Mouse (Mus musculus): ENCODE data around the gene Pitx2. TPM values are rescaled to one million over a fixed set of nuclear protein-coding genes. Genes with fewer than 3 reads are reported as not detected.

Gene Pitx2
- polyA plus RNA-seq, 1 experiment from 2014 or later = 59.2 TPM

- Histone ChIP-seq H3K27me3 (peaks cover 94% of the 10 kb centered on the region), H3K4me3 (replicated peaks) (no peak overlapping the region), H3K4me1 (replicated peaks) (peaks cover 14% of the 10 kb centered on the region; the same call in 1 of the 2 replicates), H3K4me2 (replicated peaks) (no peak overlapping the region), H3K27ac (no peak overlapping the region), H3K36me3 (no peaks in the 10 kb centered on the region), H3K9me3 (no peaks in the 10 kb centered on the region), H3K9ac (replicated peaks) (no peak overlapping the region)
- 2% methylated on average over 27 of the region's 27 CpGs for WGBS
- no peak for ATAC-seq
Measured at GRCm38 (mm10) chr3:129221380-129222260, 21.9 kb downstream of the Pitx2 start.

- Histone ChIP-seq H3K4me1 (replicated peaks) (peaks cover 14% of the 10 kb centered on the region; the same call in 1 of the 2 replicates), H3K36me3 (no peaks in the 10 kb centered on the region), H3K4me2 (replicated peaks) (no peak overlapping the region), H3K4me3 (replicated peaks) (no peak overlapping the region), H3K27ac (no peak overlapping the region), H3K9me3 (no peaks in the 10 kb centered on the region), H3K27me3 (peaks cover 94% of the 10 kb centered on the region), H3K9ac (replicated peaks) (no peak overlapping the region)
- ATAC-seq = no peak
- WGBS = under 1% methylated on average over 21 of the region's 21 CpGs
Measured at GRCm38 (mm10) chr3:129222448-129223290, 23.0 kb downstream of the Pitx2 start.

DNA sequence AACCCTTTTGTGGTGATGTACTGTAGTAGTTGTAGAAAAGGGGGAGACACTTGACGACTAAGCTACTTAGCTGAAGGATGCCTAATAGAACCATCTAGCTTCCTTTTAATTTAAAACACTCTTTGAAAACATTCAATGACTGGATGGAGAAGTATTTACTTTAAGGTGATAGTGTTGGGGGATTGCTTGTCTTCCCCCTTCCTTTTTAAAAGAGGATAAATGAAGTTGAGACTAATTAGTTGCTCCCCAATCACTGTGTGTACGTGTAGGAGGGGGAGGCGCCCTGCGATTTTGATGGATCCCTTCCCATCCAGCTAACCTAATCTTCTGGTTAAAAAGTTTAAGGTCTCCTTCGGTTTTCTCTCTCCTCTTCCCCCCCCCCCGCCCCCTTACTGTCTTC lies 23.7 kb downstream of the Pitx2 start:
- Histone ChIP-seq H3K4me3 (replicated peaks) (no peak overlapping the region), H3K27me3 (peaks cover 94% of the 10 kb centered on the region), H3K9me3 (no peaks in the 10 kb centered on the region), H3K4me1 (replicated peaks) (peaks cover 13% of the 10 kb centered on the region; the same call in 1 of the 2 replicates), H3K36me3 (no peaks in the 10 kb centered on the region), H3K9ac (replicated peaks) (no peak overlapping the region), H3K27ac (no peak overlapping the region), H3K4me2 (replicated peaks) (no peak overlapping the region)
- ATAC-seq = no peak
- WGBS = 4% methylated on average over 5 of the region's 6 CpGs

- Histone ChIP-seq H3K4me1 (replicated peaks) (peaks cover 10% of the 10 kb centered on the region; the same call in 1 of the 2 replicates), H3K4me3 (replicated peaks) (peak overlapping the region; percentile 6; the same call in 1 of the 2 replicates), H3K9me3 (no peaks in the 10 kb centered on the region), H3K36me3 (no peaks in the 10 kb centered on the region), H3K27me3 (peaks cover 94% of the 10 kb centered on the region), H3K4me2 (replicated peaks) (peak overlapping the region; percentile 19), H3K27ac (no peak overlapping the region), H3K9ac (replicated peaks) (no peak overlapping the region)
- under 1% methylated on average over 26 of the region's 26 CpGs for WGBS
- no peak for ATAC-seq
Measured at GRCm38 (mm10) chr3:129223964-129224805, 24.5 kb downstream of the Pitx2 start.

DNA sequence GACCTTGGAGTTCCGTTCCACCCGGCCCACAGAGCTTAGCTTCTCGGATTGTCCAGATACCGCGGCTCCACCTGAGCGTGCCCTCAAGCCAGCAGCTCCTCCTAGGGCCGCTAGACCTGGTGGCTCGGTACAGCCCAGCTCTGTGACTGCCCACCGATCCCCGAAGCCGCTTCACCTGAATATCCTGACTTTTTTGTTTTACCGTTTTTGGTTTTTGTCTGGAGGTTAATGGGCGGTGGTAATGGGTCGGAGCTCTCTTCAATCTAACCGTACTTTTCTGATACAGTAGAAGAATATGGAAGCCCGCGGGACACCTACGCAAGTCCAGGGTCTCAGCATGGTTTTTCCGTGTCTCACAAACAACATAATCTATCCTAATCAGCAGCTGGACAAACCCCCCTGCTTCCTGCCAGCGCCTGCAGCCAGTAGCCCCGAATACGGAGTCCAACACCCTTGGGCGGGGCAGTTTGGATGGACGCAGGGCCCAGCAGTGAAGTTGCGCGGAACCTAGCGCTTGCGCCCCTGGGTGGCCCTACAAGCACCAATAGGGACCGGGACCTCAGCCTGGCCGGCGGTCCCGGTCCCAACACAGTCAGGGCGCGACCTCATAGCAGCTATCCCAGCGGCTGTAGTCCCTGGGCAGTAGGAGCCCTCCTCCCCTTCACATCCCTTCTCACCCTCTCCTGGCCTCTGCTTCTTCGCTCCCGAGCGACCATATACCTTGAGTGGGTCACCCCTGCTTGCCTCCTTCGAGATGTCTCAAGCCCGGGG lies 25.3 kb downstream of the Pitx2 start:
- ATAC-seq = no peak; the same call in 1 of the 2 replicates
- Histone ChIP-seq H3K4me1 (replicated peaks) (peaks cover 10% of the 10 kb centered on the region; the same call in 1 of the 2 replicates), H3K9ac (replicated peaks) (no peak overlapping the region), H3K9me3 (no peaks in the 10 kb centered on the region), H3K36me3 (no peaks in the 10 kb centered on the region), H3K27me3 (peaks cover 87% of the 10 kb centered on the region), H3K4me3 (replicated peaks) (peak overlapping the region; percentile 6; the same call in 1 of the 2 replicates), H3K4me2 (replicated peaks) (peak overlapping the region; percentile 21), H3K27ac (no peak overlapping the region)
- under 1% methylated on average over 40 of the region's 40 CpGs for WGBS

GRCm38 (mm10) chr3:129225577-129226289 lies 26.1 kb downstream of the Pitx2 start:
- 2% methylated on average over 13 of the region's 13 CpGs for WGBS
- Histone ChIP-seq H3K4me3 (replicated peaks) (no peak overlapping the region), H3K27ac (no peak overlapping the region), H3K4me1 (replicated peaks) (peaks cover 10% of the 10 kb centered on the region; the same call in 1 of the 2 replicates), H3K4me2 (replicated peaks) (no peak overlapping the region), H3K27me3 (peaks cover 81% of the 10 kb centered on the region), H3K36me3 (no peaks in the 10 kb centered on the region), H3K9ac (replicated peaks) (no peak overlapping the region), H3K9me3 (no peaks in the 10 kb centered on the region)
- ATAC-seq = peak; percentile 62; the same call in 1 of the 2 replicates

DNA sequence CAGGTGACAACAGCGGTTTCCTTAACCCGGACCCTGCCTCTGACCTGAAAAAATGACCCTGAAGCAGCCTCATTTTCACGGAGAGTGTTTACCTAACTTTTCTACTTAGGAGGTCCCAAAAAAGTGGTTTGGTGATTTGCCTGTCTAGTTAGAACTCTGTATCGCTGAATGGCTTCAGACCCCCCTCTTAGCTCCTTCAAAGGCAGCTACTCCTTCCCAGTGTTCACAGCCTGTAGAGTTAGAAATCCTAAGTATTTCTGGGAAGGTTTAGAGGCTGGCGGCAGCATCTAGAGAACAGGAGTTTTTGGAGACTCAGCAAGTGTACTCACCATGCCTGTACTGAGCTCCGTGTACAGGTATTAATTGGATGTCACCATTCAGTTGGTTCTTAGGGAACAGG lies 27.0 kb downstream of the Pitx2 start:
- H3K9ac ChIP-seq (replicated peaks) = no peak overlapping the region
- WGBS = 2% methylated on average over 6 of the region's 6 CpGs
- peaks cover 72% of the 10 kb centered on the region for H3K27me3 ChIP-seq
- no peak overlapping the region for H3K27ac ChIP-seq
- ATAC-seq = no peak
- no peak overlapping the region for H3K4me2 ChIP-seq (replicated peaks)
- H3K36me3 ChIP-seq = no peaks in the 10 kb centered on the region
- no peak overlapping the region for H3K4me3 ChIP-seq (replicated peaks)
- H3K4me1 ChIP-seq (replicated peaks) = peaks cover 10% of the 10 kb centered on the region; the same call in 1 of the 2 replicates
- no peaks in the 10 kb centered on the region for H3K9me3 ChIP-seq

DNA sequence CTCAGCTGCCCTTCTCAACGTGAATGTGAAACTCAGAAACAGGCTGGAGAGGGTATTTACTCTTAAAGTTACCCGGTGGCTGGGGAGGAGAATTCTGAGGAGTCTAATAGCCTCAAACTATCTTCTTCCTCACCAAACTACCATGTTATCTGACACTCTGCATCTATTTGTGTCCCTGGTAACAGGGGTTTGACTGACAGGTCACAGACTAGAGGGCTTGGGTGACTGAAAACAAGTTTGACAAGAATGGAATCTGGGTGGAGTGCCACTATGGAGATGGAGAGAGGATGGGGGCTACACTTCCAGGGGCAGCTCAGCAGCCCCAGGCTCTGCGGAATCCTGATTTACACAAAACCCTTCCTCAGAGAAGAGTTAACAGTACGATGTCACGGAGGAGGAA lies 27.7 kb downstream of the Pitx2 start:
- no peak overlapping the region for H3K4me3 ChIP-seq (replicated peaks)
- H3K9ac ChIP-seq (replicated peaks) = no peak overlapping the region
- H3K9me3 ChIP-seq = no peaks in the 10 kb centered on the region
- 4% methylated on average over 5 of the region's 5 CpGs for WGBS
- no peaks in the 10 kb centered on the region for H3K36me3 ChIP-seq
- H3K4me1 ChIP-seq (replicated peaks) = peaks cover 10% of the 10 kb centered on the region; the same call in 1 of the 2 replicates
- peaks cover 70% of the 10 kb centered on the region for H3K27me3 ChIP-seq
- H3K27ac ChIP-seq = no peak overlapping the region
- no peak overlapping the region for H3K4me2 ChIP-seq (replicated peaks)
- no peak for ATAC-seq

GRCm38 (mm10) chr3:129238010-129238409 lies 38.3 kb downstream of the Pitx2 start:
- Histone ChIP-seq H3K4me3 (replicated peaks) (no peak overlapping the region), H3K27ac (no peak overlapping the region), H3K4me1 (replicated peaks) (no peaks in the 10 kb centered on the region), H3K36me3 (no peaks in the 10 kb centered on the region), H3K27me3 (no peaks in the 10 kb centered on the region), H3K4me2 (replicated peaks) (no peak overlapping the region), H3K9ac (replicated peaks) (no peak overlapping the region), H3K9me3 (no peaks in the 10 kb centered on the region)
- 90% methylated on average over 1 of the region's 1 CpGs for WGBS
- ATAC-seq = no peak

DNA sequence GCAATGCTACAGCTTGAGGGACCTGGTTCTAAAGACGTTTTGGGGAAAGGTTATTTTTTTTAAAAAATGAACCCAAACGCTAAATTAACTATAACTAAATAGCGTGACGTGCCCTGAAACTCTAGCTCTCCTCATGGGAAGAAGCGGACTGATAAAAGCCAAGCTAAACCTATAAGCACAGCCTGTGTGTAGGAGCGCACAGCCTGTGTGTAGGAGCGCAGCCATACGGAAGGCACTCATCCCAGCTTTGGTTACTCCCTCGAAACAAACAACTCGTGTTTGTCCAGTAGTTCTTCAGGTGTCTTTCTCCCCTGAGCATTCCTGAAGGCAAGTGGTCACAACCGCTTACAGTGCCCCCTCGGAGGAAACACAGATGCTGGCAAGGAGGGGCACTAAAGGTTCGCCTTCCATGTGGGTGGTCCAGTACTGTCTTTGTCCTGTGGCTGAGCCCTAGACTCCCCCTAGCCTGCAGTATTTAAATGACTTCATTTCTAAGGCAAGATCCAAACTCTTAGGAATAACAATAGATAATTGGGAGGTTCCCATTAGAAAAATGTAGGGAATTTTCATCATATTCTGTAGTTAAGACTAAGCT lies 39.1 kb downstream of the Pitx2 start:
- H3K27ac ChIP-seq = no peak overlapping the region
- H3K9ac ChIP-seq (replicated peaks) = no peak overlapping the region
- no peaks in the 10 kb centered on the region for H3K4me1 ChIP-seq (replicated peaks)
- H3K9me3 ChIP-seq = no peaks in the 10 kb centered on the region
- no peaks in the 10 kb centered on the region for H3K27me3 ChIP-seq
- H3K4me2 ChIP-seq (replicated peaks) = 0 out of 2 replicates have a peak overlapping the region, but pooled peaks have one; percentile 15
- no peak overlapping the region for H3K4me3 ChIP-seq (replicated peaks)
- ATAC-seq = no peak
- 31% methylated on average over 13 of the region's 13 CpGs for WGBS
- no peaks in the 10 kb centered on the region for H3K36me3 ChIP-seq

Measured in midbrain, embryonic 13.5 days (tissue).